Mouse (Mus musculus) NIH3T3 (cell line): ENCODE measurements around the gene Orc1.
A peak's percentile ranks its signal among the peaks of the same experiment; 100 is the strongest.

ENCODE experiments used
- DNase-seq: peaks from one replicate; pipeline ENCODE4 v3.0.0-alpha.2; 2012; ENCODE audit warnings: low read depth

The Orc1 gene

GRCm38 (mm10) chr4:108635101-108635500, 55.9 kb downstream of the Orc1 start:
- DNase-seq = no peak

GRCm38 (mm10) chr4:108637721-108638120, 58.5 kb downstream of the Orc1 start:
- DNase-seq = no peak

GRCm38 (mm10) chr4:108638752-108639151, 59.5 kb downstream of the Orc1 start:
- DNase-seq = no peak

- peak; percentile 70 for DNase-seq
Observed at GRCm38 (mm10) chr4:108664407-108664806, 85.2 kb downstream of the Orc1 start.
